Mouse (Mus musculus) common myeloid progenitor, adult 5-6 weeks (primary cell): ENCODE results near the gene Ptges3. TPM values are rescaled to one million over a fixed set of nuclear protein-coding genes. Genes with fewer than 3 reads are reported as not detected.

Experiments
- total RNA-seq: library from RNA; stranded (forward); fragments of 200-1000, 187-1606 nt; gene quantifications from 2 replicates; pipeline ENCODE4 v1.2.3, GENCODE M21; 2017

Gene Ptges3
- total RNA-seq, 1 experiment from 2014 or later, result 326 TPM

Other genes with a start within 250 kb of the Ptges3 start
- gene Rdh19, start 209.0 kb upstream of the Ptges3 start, total RNA-seq, result not detected in 2 replicates
- not detected in 2 replicates for gene Rdh16f2, start 192.5 kb upstream of the Ptges3 start, total RNA-seq
- not detected in 2 replicates for gene Rdh7, start 170.1 kb upstream of the Ptges3 start, total RNA-seq
- gene Sdr9c7, start 160.4 kb upstream of the Ptges3 start, total RNA-seq, result not detected in 2 replicates
- gene Hsd17b6, start 51.3 kb upstream of the Ptges3 start, total RNA-seq, result not detected in 2 replicates
- 97.8 and 136 TPM in 2 replicates for gene Prim1, start 43.8 kb upstream of the Ptges3 start, total RNA-seq
- gene Naca, start 23.4 kb upstream of the Ptges3 start, total RNA-seq, result 2,465 and 2,478 TPM in 2 replicates
- 2,255 and 2,427 TPM in 2 replicates for gene Atp5b, start 24.3 kb downstream of the Ptges3 start, total RNA-seq
- 14.4 and 23.1 TPM in 2 replicates for gene Baz2a, start 32.6 kb downstream of the Ptges3 start, total RNA-seq
- gene Rbms2, start 121.3 kb downstream of the Ptges3 start, total RNA-seq, result 4.7 and 8.7 TPM in 2 replicates
- gene Gls2, start 135.5 kb downstream of the Ptges3 start, total RNA-seq, result 4.3 and 5.8 TPM in 2 replicates
- 18.1 and 24.8 TPM in 2 replicates for gene Spryd4, start 152.9 kb downstream of the Ptges3 start, total RNA-seq
- gene Mip, start 166.9 kb downstream of the Ptges3 start, total RNA-seq, result 1.2 TPM in 1 of 2 replicates, not detected in the other
- 98.6 and 102 TPM in 2 replicates for gene Timeless, start 173.1 kb downstream of the Ptges3 start, total RNA-seq
- 0.46 TPM in 1 of 2 replicates, not detected in the other for gene Apon, start 195.1 kb downstream of the Ptges3 start, total RNA-seq
- gene Apof, start 209.7 kb downstream of the Ptges3 start, total RNA-seq, result not detected in 2 replicates
- gene Stat2, start 211.6 kb downstream of the Ptges3 start, total RNA-seq, result 9.0 and 11.0 TPM in 2 replicates
- 0.05 TPM in 1 of 2 replicates, not detected in the other for gene Il23a, start 239.8 kb downstream of the Ptges3 start, total RNA-seq
- 12.8 and 13.7 TPM in 2 replicates for gene Pan2, start 244.4 kb downstream of the Ptges3 start, total RNA-seq